11 mouse cellular contexts compared by ENCODE assay signal in the genomic region with DNA sequence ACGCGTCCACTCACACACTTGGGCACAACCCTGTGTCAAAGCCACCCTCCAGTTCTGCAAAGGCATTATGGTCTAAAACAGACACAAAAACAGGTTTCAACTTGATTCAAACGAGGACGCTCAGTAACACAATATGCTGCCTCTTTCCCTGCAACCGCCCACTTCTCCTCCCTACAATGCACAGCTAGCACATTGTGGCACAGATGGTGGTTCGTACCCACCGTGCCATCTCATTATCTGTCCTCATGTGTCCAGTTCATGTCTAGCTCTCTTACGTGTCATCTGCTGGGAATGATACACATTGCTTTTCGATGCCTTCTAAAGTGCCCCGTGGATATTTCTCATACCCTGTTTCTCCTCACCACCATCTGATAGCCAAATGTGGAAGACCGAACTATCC.
DNase-seq lines count a peak whose midpoint lies in the region.
"Had no signal": no experiment of that assay in that cellular context is flagged by ENCODE, and none has a peak within 500 bp of the region (broad histone marks: within the 10 kb centered on the region; RNA-seq: fewer than 3 reads in every experiment).

No protein-coding gene starts in this region.

- intact Hi-C loops in left cerebral cortex, postnatal 25 days (cut with DNase I), result no loop called here
- intact Hi-C loops in gastrocnemius, postnatal 14 days (cut with DNase I; ENCODE audit: low total_unique reads), result no loop called here
- intact Hi-C loops in heart, postnatal 14 days (cut with DNase I), result no loop called here

- DNase-seq in right cerebral cortex, adult 18-20 months, result peak; percentile 52
- DNase-seq in right cerebral cortex, postnatal 4 days, result no peak
- peak; percentile 88 for DNase-seq in layer of hippocampus, adult 9-11 months
- DNase-seq in left cerebral cortex, postnatal 25 days (ENCODE audit: low spot score in 2 of 2), result peak; percentile 49 to 86
- DNase-seq in gastrocnemius, postnatal 14 days, result no peak
- no peak for DNase-seq in lung, adult 18-20 months
- no peak for DNase-seq in heart, postnatal 14 days
- DNase-seq: cerebellum, adult 9-11 months; heart, adult 11 months; kidney, postnatal 10 days; lung, adult 2 months had no signal

Comparison
In these comparisons a context has a peak if more than half of its experiments do, and no peak if none do; other contexts are left out.
1. DNase-seq: peak in right cerebral cortex, adult 18-20 months (single experiment), layer of hippocampus, adult 9-11 months (single experiment) and left cerebral cortex, postnatal 25 days (2 of 2); none in right cerebral cortex, postnatal 4 days (single experiment), gastrocnemius, postnatal 14 days (single experiment), lung, adult 18-20 months (0 of 2) and heart, postnatal 14 days (0 of 2).